9 mouse cellular contexts compared by ENCODE assay signal in genomic region chr9:107254476-107254875, GRCm38 (mm10). TPM values are rescaled to one million over a fixed set of nuclear protein-coding genes. Genes with fewer than 3 reads are reported as not detected.
DNase-seq lines count a peak whose midpoint lies in the region; ATAC-seq and TF ChIP-seq lines count a peak whose summit lies in the region.
"Had no signal": no experiment of that assay in that cellular context is flagged by ENCODE, and none has a peak within 500 bp of the region (broad histone marks: within the 10 kb centered on the region; RNA-seq: fewer than 3 reads in every experiment).

No protein-coding gene starts in this region.

- ATAC-seq in heart, postnatal 0 days (ENCODE audit: insufficient read depth, low read depth), result peak; percentile 94
- peak; percentile 31; the same call in 1 of the 2 replicates for ATAC-seq in stomach, embryonic 16.5 days (ENCODE audit: insufficient read depth, low FRiP score)

- peaks cover 4% of the 10 kb centered on the region; the same call in 1 of the 2 replicates for H3K27me3 ChIP-seq in heart, postnatal 0 days (ENCODE audit: control insufficient read depth, insufficient read depth, low read length)
- H3K27me3 ChIP-seq in stomach, embryonic 16.5 days (ENCODE audit: control insufficient read depth, insufficient read depth, low read length), result no peaks in the 10 kb centered on the region

- peak overlapping the region; percentile 38 for H3K9ac ChIP-seq in heart, postnatal 0 days (replicated peaks; ENCODE audit: low read depth, low read length)
- no peak overlapping the region for H3K9ac ChIP-seq in stomach, embryonic 16.5 days (ENCODE audit: low read length)
- H3K9ac ChIP-seq: lung, embryonic 15.5 days had no signal

- peak; percentile 82 for DNase-seq in layer of hippocampus, adult 11-12 months (ENCODE audit: low spot score)
- no peak for DNase-seq in layer of hippocampus, adult 9-10 months (ENCODE audit: low spot score)
- DNase-seq in cerebellum, postnatal 36 days, result peak; percentile 70 to 79
- DNase-seq in heart, postnatal 0 days (ENCODE audit: low spot score), result peak; percentile 83
- peak; percentile 76 to 86 for DNase-seq in left cerebral cortex, adult 18-20 months (ENCODE audit: low spot score in 2 of 2)
- no peak for DNase-seq in embryo, embryonic 11 days
- no peak for DNase-seq in urinary bladder, postnatal 14 days (ENCODE audit: low spot score)

- no peaks in the 10 kb centered on the region for H3K36me3 ChIP-seq in heart, postnatal 0 days (replicated peaks; ENCODE audit: control insufficient read depth, insufficient read depth, low read length)
- no peaks in the 10 kb centered on the region for H3K36me3 ChIP-seq in stomach, embryonic 16.5 days (ENCODE audit: control insufficient read depth, insufficient read depth, low read length)
- H3K36me3 ChIP-seq: lung, embryonic 15.5 days had no signal

- peak overlapping the region; percentile 43 for H3K4me2 ChIP-seq in heart, postnatal 0 days (ENCODE audit: low read depth, low read length)
- no peak overlapping the region for H3K4me2 ChIP-seq in stomach, embryonic 16.5 days (ENCODE audit: low read depth, low read length)
- H3K4me2 ChIP-seq: lung, embryonic 15.5 days had no signal

- H3K9me3 ChIP-seq in heart, postnatal 0 days (replicated peaks; ENCODE audit: control insufficient read depth, low read length), result no peaks in the 10 kb centered on the region
- H3K9me3 ChIP-seq in stomach, embryonic 16.5 days (replicated peaks; ENCODE audit: control insufficient read depth, low read length), result no peaks in the 10 kb centered on the region
- H3K9me3 ChIP-seq: lung, embryonic 15.5 days had no signal

- WGBS in heart, postnatal 0 days, result 34% methylated on average over 12 of the region's 12 CpGs
- WGBS in stomach, embryonic 16.5 days, result 70% methylated on average over 12 of the region's 12 CpGs

- H3K27ac ChIP-seq in heart, postnatal 0 days (ENCODE audit: low read depth), result peak overlapping the region; percentile 75
- no peak overlapping the region for H3K27ac ChIP-seq in stomach, embryonic 16.5 days (ENCODE audit: low read length)
- H3K27ac ChIP-seq: lung, embryonic 15.5 days had no signal

- TF ChIP-seq EP300 in heart, postnatal 0 days (IDR thresholded peaks at IDR 0.05; ENCODE audit: low read depth), result no peak

- peaks cover 16% of the 10 kb centered on the region for H3K4me1 ChIP-seq in heart, postnatal 0 days (ENCODE audit: control insufficient read depth, insufficient read depth)
- no peaks in the 10 kb centered on the region for H3K4me1 ChIP-seq in stomach, embryonic 16.5 days (ENCODE audit: control insufficient read depth, insufficient read depth, low read length)

- peak; percentile 6; the same call in 1 of the 2 replicates for TF ChIP-seq CTCF in heart, postnatal 0 days (IDR thresholded peaks at IDR 0.05; ENCODE audit: low read depth)

- H3K4me3 ChIP-seq in heart, postnatal 0 days (ENCODE audit: low read depth, low read length), result no peak overlapping the region
- H3K4me3 ChIP-seq in stomach, embryonic 16.5 days (replicated peaks; ENCODE audit: low read length), result no peak overlapping the region
- H3K4me3 ChIP-seq: lung, embryonic 15.5 days had no signal

RNA-seq across cellular contexts. Expression of gene Dock3, which starts 22.8 kb away (rescaled TPM):
- 0.08 and 11.6 TPM in 2 replicates for total RNA-seq in heart, postnatal 0 days (2014; rRNA removed; ENCODE audit: low replicate concordance)
- 0.16 and 0.21 TPM in 2 replicates for polyA plus RNA-seq in heart, postnatal 0 days (2015; fragmentation: Nextera tagmentation; extraction: Ambion mirVana)
- total RNA-seq in left cerebral cortex, adult 18-20 months (2021), result 100 to 1,000 TPM; 199 to 214 TPM
- polyA plus RNA-seq in stomach, embryonic 16.5 days (2015; fragmentation: Nextera tagmentation; extraction: Ambion mirVana), result 0.30 and 0.45 TPM in 2 replicates

RNA-seq across cellular contexts. Expression of gene Mapkapk3, which starts 35.2 kb away (rescaled TPM):
- total RNA-seq in heart, postnatal 0 days (2014; rRNA removed; ENCODE audit: low replicate concordance), result 14.8 and 24.0 TPM in 2 replicates
- 13.0 and 15.1 TPM in 2 replicates for polyA plus RNA-seq in heart, postnatal 0 days (2015; fragmentation: Nextera tagmentation; extraction: Ambion mirVana)
- total RNA-seq in left cerebral cortex, adult 18-20 months (2021), result 1 to 10 TPM; 3.3 to 4.3 TPM
- 41.2 and 46.4 TPM in 2 replicates for polyA plus RNA-seq in stomach, embryonic 16.5 days (2015; fragmentation: Nextera tagmentation; extraction: Ambion mirVana)

RNA-seq across cellular contexts. Expression of gene Cish, which starts 41.4 kb away (rescaled TPM):
- total RNA-seq in heart, postnatal 0 days (2014; rRNA removed; ENCODE audit: low replicate concordance), result 44.8 and 62.6 TPM in 2 replicates
- 136 and 149 TPM in 2 replicates for polyA plus RNA-seq in heart, postnatal 0 days (2015; fragmentation: Nextera tagmentation; extraction: Ambion mirVana)
- total RNA-seq in left cerebral cortex, adult 18-20 months (2021), result 1 to 10 TPM; 6.9 to 9.1 TPM
- 13.2 and 16.5 TPM in 2 replicates for polyA plus RNA-seq in stomach, embryonic 16.5 days (2015; fragmentation: Nextera tagmentation; extraction: Ambion mirVana)

Comparison
In these comparisons a context has a peak if more than half of its experiments do, and no peak if none do; other contexts are left out.
1. DNase-seq: peak in layer of hippocampus, adult 11-12 months (single experiment), cerebellum, postnatal 36 days (2 of 2), heart, postnatal 0 days (single experiment) and left cerebral cortex, adult 18-20 months (2 of 2); none in layer of hippocampus, adult 9-10 months (single experiment), embryo, embryonic 11 days (single experiment) and urinary bladder, postnatal 14 days (single experiment).
2. RNA of gene Dock3, which starts 22.8 kb away (total RNA-seq): 199 to 214 TPM in left cerebral cortex, adult 18-20 months; 0.08 to 11.6 TPM in heart, postnatal 0 days; every median in the first group is over 10 times any median in the second.